Mouse (Mus musculus) embryo, embryonic 10 days (tissue): ENCODE results near the gene Tle1.

Experiments
- DNase-seq: peaks from one replicate; pipeline ENCODE4 v3.0.0-alpha.2; 2015; ENCODE audit warnings: low spot score

Tle1 gene

DNA sequence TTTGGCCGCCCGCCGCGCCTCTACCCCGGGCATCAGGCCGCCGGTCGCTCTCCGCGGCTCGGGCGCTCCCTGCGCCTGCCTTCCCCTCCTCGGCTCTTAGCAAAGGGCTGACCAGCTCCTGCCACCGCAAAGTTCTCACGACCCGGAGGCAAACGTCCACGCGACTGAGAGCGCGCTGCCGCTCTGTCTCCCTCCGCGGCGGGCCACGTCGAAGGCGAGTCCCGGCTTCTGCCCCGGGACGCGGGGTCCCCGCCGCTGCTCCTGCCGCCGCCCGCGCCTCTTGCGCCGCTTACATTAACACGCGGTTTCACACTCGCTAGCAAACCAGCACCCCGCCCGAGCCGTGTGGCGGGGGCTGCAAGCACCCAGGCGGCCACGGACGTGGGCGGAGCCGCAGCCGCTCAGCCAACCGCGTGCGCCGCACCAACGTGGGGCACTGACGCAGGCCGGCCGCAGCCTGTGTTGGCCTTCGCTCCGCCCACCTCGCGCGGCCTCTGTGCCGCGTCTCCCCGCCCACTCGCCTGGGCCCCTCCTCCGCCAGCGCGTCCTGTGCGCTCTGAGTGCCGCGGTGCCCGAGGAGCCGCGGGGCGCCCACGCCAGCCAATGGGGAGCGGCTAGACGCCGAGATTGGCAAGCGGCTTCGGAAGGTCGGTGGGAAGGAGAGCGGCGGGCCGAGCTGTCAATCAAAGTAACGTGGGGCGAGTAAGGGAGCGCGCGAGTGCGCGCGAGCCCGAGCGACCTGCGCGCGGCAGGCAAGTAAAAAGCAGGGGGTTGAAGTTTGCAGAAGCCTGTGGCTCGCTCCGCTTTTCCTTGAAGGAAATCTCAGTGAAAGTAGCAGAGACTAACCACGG is at the start of gene Tle1:
TSS of gene Tle1 (minus strand) at position 361 of the 851 bp plus-strand sequence.
- DNase-seq = peak; percentile 99

- DNase-seq = peak; percentile 48
Measured at GRCm38 (mm10) chr4:72233584-72234219, 33.0 kb upstream of the Tle1 start.

- DNase-seq = no peak
Measured at GRCm38 (mm10) chr4:72232206-72232605, 31.5 kb upstream of the Tle1 start.

DNA sequence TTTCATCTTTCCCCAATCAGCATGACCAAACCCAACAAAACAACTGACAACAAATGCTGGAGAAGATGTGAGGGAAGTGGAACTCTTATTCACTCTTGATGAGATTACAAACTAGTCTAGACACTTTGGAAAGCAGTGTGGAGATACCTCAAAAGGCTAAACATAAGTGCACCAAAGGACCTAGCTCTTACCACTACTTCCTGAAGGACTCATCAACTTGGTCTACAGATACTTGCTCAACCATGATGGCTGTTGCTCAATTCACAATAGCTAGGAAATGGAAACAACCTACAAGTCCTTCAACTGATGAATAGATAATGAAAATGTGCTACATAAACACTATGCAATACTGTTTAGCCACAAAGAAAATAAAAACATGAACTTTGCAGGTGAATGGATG is 30.1 kb upstream of the Tle1 start:
- DNase-seq = no peak

GRCm38 (mm10) chr4:72221629-72222028 is 20.9 kb upstream of the Tle1 start:
- DNase-seq = no peak

DNA sequence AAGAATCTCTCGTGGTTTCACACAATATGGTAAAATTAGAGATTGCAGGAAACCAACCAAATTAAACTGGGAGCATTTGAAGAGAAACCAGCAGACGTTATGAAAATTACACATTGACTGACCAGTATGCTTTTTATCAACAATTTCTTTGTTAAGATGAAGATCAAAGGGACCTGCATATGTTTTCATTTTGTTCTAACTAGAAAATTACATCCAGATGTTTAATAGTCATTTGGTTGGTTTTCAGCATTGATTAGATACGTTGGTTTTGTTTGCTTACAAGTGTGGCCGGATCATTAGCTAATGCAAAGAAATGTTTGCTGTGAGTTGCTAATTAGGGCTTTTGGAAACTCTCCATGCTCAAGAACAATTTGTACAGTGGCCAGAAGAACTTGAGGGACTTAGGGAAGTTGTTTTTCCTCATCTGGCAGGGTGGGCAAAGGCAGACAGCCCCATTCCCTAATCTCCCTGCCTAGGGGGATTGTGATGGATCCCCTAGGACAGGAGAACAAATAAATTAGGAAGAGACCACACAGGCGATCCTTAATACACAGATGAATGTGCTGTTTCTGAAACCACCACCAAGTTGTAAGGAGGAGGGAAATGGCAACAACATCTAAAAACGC is 3.8 kb upstream of the Tle1 start:
- DNase-seq = peak; percentile 67

- DNase-seq = peak; percentile 75
Measured at GRCm38 (mm10) chr4:72201521-72201991, 837 bp upstream of the Tle1 start.

GRCm38 (mm10) chr4:72199571-72200558 is 854 bp downstream of the Tle1 start:
- DNase-seq = peak; percentile 61

DNA sequence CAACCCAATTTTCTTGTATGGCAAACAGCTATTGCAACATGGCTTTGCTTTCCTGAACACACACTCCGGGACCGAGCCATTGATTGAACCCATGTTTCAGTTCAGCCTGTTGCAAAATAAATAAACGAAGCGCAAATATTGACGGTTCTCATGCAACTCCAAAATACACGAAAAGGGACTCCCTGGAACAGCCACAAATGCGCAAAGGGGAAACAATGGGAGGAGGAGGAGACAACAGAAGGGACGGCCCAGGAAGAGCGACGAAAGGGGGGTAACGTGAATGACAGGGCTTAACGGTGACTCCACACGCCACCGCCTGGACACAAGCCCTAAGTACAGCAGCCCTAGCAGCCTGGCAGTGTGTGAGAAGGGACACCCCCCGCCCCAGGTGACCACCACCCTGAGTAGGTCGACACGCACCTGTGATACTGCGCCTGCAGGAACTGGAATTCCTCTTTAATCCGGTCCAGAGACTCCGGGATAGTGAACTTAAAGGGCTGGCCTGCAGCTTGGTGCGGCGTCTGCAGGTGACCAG is 1.8 kb downstream of the Tle1 start:
- peak; percentile 94 for DNase-seq

DNA sequence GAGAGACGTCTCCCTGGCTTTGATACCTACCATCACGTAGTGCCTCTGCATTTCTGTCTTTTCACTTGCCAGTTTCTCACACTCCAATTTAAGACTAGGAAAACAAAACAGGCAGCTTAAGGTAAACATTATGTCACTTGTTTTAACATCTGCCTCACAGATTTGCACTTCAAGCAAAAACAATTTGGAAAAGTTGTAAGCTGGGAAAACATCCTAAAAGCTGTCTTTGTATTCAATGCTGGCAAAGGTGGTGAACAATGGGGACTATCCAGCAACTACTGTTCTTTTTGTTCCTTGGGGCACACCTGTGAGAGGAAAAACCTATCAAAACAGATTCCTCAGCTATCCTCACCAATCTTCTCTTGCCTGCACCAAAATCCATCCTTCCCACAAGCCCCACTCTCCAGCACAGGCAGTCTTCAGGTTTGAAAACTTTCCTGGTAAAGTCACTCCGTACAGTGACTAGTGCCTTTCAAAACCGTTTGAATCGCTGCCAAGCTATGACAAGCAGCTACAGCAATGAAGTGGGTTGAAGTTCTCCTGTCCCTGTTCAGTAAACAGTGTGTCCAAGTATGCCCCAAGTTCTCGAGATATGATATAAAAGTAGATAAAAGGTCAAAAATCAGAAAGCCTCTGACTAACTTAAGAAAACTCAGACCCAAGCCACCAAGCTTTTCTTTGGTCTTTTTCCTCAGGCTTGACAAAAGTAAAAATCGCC is 2.7 kb downstream of the Tle1 start:
- DNase-seq = peak; percentile 17

DNA sequence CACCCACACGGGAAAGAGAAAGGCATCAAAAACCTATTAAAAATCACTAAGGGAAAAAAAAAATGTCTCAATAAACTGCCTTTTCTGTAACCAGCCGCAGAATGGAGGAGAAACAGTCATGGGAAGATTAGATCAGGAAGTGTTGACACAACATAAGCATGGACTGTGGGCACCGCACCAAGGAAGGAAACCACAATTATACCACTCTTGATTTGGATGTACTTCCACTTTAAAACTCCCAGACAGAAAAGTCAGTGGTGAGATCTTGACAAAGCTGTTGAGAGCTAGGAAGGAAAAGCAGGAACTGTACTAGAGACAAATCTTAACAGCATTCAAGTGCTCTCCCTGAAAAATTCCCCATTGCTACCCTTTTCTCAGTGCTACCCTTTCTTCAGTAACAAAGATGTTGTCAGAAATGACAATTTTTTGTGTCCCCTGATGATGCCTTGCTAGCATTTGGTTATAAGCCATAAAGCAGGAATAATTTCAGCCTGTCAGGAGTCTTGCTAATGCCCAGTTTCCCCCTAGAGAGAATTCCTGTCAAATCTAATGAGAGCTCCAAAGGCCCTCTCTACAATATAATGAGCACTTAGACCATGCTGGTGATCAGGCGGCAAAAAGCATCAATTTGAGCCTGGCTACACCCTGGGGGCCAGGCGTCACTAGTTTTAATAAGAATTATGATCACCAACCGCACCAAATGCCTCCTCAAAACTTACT is 5.4 kb downstream of the Tle1 start:
- no peak for DNase-seq

DNA sequence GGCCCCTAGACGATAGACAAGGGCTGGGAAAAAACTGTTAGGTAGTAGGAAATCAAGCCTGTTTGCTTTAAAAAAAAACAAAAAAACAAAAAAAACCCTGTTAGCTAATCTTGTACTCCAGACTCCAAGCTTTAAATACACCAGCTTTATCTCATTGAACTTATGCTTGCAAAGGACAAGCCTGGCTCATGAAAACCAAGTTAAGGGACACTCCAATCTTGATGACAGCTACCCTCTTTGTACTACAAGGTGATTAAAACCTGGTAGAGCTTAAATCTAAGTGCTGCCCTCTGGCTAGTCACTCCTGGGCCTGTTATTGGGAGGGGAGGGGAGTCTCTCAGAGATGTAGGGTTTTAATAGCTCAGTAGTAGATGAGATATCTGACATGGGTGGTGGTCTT is 7.4 kb downstream of the Tle1 start:
- DNase-seq = no peak

GRCm38 (mm10) chr4:72184476-72184875 is 16.2 kb downstream of the Tle1 start:
- peak; percentile 9 for DNase-seq

DNA sequence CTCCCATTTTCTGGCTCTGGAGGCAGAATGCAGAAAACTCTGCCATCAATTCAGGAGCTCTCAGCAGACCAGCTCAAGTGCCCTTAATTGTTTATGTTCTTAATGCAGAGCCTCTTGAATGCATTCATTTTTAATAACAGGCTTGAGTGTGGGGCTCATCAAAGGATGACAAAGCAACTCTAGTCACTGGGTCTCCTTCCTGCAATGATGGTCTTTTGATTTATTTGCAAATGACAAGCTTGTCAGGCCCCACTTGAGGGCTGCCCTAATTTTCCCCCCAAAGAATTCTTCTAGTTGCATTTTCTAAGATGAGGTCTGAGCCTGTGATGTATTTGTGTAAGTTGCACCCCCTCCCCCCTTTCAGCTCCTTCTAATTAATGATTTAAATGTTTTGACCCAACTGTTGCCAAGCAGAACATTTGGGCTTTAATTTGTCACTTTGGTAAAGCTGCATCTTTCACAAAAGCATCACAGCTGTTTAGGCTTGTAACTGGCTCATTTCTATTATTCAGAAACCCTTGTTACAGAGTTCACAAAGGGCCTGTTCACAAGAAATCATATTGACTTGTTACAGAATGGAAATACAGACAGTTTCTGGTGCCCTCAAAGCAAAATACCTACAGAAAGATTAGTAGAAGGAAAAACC is 18.3 kb downstream of the Tle1 start:
- DNase-seq = no peak

DNA sequence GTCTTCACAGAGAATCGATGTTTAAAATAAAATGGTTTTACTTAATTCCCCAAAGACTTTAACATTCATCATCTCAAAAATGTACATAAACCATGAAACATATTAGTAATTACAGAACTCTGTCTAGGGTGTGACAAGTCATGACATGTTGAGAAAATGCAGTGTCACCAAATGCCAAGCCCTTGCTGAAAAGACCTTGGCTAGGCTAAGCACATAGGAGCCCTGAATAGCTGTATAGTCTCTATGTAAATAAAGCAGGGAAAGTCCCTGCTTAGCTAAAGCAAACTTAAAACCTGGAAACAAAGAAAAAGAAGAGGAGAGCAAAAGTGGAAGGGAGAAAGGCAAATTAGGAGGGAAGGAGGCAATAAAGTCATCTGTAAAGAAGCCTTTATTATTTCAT is 24.8 kb downstream of the Tle1 start:
- DNase-seq = no peak

- DNase-seq = peak; percentile 50
Measured at GRCm38 (mm10) chr4:72168267-72168666, 32.5 kb downstream of the Tle1 start.

- peak; percentile 33 for DNase-seq
Measured at GRCm38 (mm10) chr4:72167761-72168229, 32.9 kb downstream of the Tle1 start.

GRCm38 (mm10) chr4:72167171-72167570 is 33.5 kb downstream of the Tle1 start:
- DNase-seq = no peak

DNA sequence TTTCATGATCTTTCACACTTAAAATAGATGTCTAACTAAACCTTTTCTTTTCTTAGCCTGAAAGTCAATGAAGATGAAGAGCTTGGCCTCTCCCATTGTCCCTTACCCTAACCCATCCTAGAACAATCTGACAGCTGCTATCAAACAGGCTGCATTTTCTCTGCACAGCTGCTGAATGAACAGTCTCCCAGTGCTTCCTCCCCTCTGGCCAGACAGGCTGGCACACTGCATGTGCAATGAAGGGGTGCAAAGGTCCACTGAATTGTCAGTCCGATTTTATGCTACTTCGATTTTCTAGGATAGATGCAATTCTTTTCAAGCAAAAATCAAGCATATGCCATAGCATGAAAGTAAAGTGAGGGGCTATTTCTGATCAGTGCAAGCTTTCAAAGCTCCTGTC is 34.2 kb downstream of the Tle1 start:
- DNase-seq = peak; percentile 39
